14 mouse cellular contexts compared by ENCODE assay signal in genomic region chr3:9352251-9352650, GRCm38 (mm10).
"Had no signal": no experiment of that assay in that cellular context is flagged by ENCODE, and none has a peak within 500 bp of the region (broad histone marks: within the 10 kb centered on the region; RNA-seq: fewer than 3 reads in every experiment).

No protein-coding gene starts in this region.

- H3K4me3 ChIP-seq: limb, embryonic 15.5 days; midbrain, embryonic 10.5 days; myocyte; neural tube, embryonic 12.5 days had no signal

- H3K27ac ChIP-seq: limb, embryonic 15.5 days; liver, embryonic 14.5 days; midbrain, embryonic 10.5 days; neural tube, embryonic 12.5 days had no signal

- H3K4me2 ChIP-seq: limb, embryonic 15.5 days; lung, embryonic 14.5 days; neural tube, embryonic 12.5 days had no signal

- DNase-seq: kidney, adult 18-20 months; kidney, postnatal 25 days; lung, embryonic 14.5 days; lung, postnatal 10 days; lung, postnatal 4 days; midbrain, embryonic 14.5 days; spleen, adult 18-20 months; thymus, adult 2 months; thymus, postnatal 4 days had no signal

- H3K36me3 ChIP-seq: limb, embryonic 15.5 days; midbrain, embryonic 10.5 days; neural tube, embryonic 12.5 days had no signal

- H3K9me3 ChIP-seq: limb, embryonic 15.5 days; midbrain, embryonic 10.5 days; neural tube, embryonic 12.5 days had no signal

- H3K9ac ChIP-seq: limb, embryonic 15.5 days; liver, embryonic 14.5 days; lung, embryonic 14.5 days; neural tube, embryonic 12.5 days had no signal
